9 mouse cellular contexts compared by ENCODE assay signal in genomic region chr3:101161941-101162531, GRCm38 (mm10). TPM values are rescaled to one million over a fixed set of nuclear protein-coding genes. Genes with fewer than 3 reads are reported as not detected.
DNase-seq lines count a peak whose midpoint lies in the region; ATAC-seq lines count a peak whose summit lies in the region.
"Had no signal": no experiment of that assay in that cellular context is flagged by ENCODE, and none has a peak within 500 bp of the region (broad histone marks: within the 10 kb centered on the region; RNA-seq: fewer than 3 reads in every experiment).

No protein-coding gene starts in this region.

- no peaks in the 10 kb centered on the region for H3K9me3 ChIP-seq in hindbrain, embryonic 15.5 days

- no peak overlapping the region for H3K9ac ChIP-seq in hindbrain, embryonic 15.5 days

- H3K4me3 ChIP-seq in hindbrain, embryonic 15.5 days, result no peak overlapping the region
- H3K4me3 ChIP-seq: myocyte had no signal

- peak; percentile 82 for ATAC-seq in hindbrain, embryonic 15.5 days (ENCODE audit: low FRiP score, low read depth)

- peak overlapping the region; percentile 67; the same call in 1 of the 2 replicates for H3K27ac ChIP-seq in hindbrain, embryonic 15.5 days (replicated peaks)

- H3K27me3 ChIP-seq in hindbrain, embryonic 15.5 days, result no peaks in the 10 kb centered on the region

- DNase-seq in layer of hippocampus, postnatal 10 days (ENCODE audit: low spot score in 2 of 2), result peak; percentile 48 to 52
- no peak for DNase-seq in layer of hippocampus, adult 9-10 months (ENCODE audit: low spot score)
- peak; percentile 93 to 96 for DNase-seq in cerebellum, postnatal 14 days
- peak; percentile 64 for DNase-seq in gastrocnemius, postnatal 14 days
- peak; percentile 17 for DNase-seq in lung, postnatal 36 days
- DNase-seq in spleen, postnatal 10 days (ENCODE audit: low spot score in 2 of 2), result no peak
- DNase-seq in urinary bladder, postnatal 4 days (ENCODE audit: low spot score in 2 of 2), result no peak

- peaks cover 27% of the 10 kb centered on the region for H3K4me1 ChIP-seq in hindbrain, embryonic 15.5 days (replicated peaks)

- H3K36me3 ChIP-seq in hindbrain, embryonic 15.5 days, result no peaks in the 10 kb centered on the region

- intact Hi-C loops in gastrocnemius, postnatal 14 days (cut with DNase I; ENCODE audit: low total_unique reads), result loop anchor here (10.0 kb wide), 1 partner anchor 187 kb away; no protein-coding TSS in a partner anchor

- WGBS in hindbrain, embryonic 15.5 days, result 34% methylated on average over 14 of the region's 14 CpGs

- H3K4me2 ChIP-seq in hindbrain, embryonic 15.5 days, result peak overlapping the region; percentile 35

RNA-seq across cellular contexts. Expression of gene Ptgfrn, which starts 52.0 kb away (rescaled TPM):
- total RNA-seq in layer of hippocampus, postnatal 10 days (2021), result 10 to 100 TPM; 30.4 to 30.8 TPM
- 10 to 100 TPM; 31.6 to 39.6 TPM for total RNA-seq in gastrocnemius, postnatal 14 days (2021)
- polyA plus RNA-seq in hindbrain, embryonic 15.5 days (2015; fragmentation: Nextera tagmentation; extraction: Ambion mirVana), result 2.4 and 2.7 TPM in 2 replicates

Comparison
In these comparisons a context has a peak if more than half of its experiments do, and no peak if none do; other contexts are left out.
1. DNase-seq: peak in layer of hippocampus, postnatal 10 days (2 of 2), cerebellum, postnatal 14 days (2 of 2), gastrocnemius, postnatal 14 days (single experiment) and lung, postnatal 36 days (single experiment); none in layer of hippocampus, adult 9-10 months (single experiment), spleen, postnatal 10 days (0 of 2) and urinary bladder, postnatal 4 days (0 of 2).